Mouse (Mus musculus) heart, adult 18-20 months (tissue): ENCODE results near the gene Adamts15. TPM values are rescaled to one million over a fixed set of nuclear protein-coding genes. Genes with fewer than 3 reads are reported as not detected.

ENCODE experiments used
- DNase-seq, 2 experiments: peaks; one replicate each; pipeline ENCODE4 v3.0.0; 2021 to 2022; ENCODE audit warnings: mixed read lengths in 1 of 2
- long read RNA-seq, 2 experiments: library from polyadenylated mRNA; stranded (forward); transcript quantifications; one replicate each; pipeline ENCODE4 v2.0.0; 2021
- total RNA-seq, 2 experiments: library from RNA; stranded (reverse); gene quantifications; 2 replicates each; pipeline ENCODE4 v1.2.3; 2021

The Adamts15 gene
- 1 to 10 TPM; 4.8 to 5.9 TPM for total RNA-seq
- long read RNA-seq, experiment 1, full-length matches to known transcripts: 3 of 7 reads
- long read RNA-seq, experiment 1, partial matches to known transcripts: 4 of 7 reads
- long read RNA-seq, experiment 1, other reads (novel, unspliced or antisense): 0 of 7 reads
- long read RNA-seq, experiment 2, partial matches to known transcripts: 0 of 1 reads
- long read RNA-seq, experiment 2, other reads (novel, unspliced or antisense): 1 of 1 reads

DNA sequence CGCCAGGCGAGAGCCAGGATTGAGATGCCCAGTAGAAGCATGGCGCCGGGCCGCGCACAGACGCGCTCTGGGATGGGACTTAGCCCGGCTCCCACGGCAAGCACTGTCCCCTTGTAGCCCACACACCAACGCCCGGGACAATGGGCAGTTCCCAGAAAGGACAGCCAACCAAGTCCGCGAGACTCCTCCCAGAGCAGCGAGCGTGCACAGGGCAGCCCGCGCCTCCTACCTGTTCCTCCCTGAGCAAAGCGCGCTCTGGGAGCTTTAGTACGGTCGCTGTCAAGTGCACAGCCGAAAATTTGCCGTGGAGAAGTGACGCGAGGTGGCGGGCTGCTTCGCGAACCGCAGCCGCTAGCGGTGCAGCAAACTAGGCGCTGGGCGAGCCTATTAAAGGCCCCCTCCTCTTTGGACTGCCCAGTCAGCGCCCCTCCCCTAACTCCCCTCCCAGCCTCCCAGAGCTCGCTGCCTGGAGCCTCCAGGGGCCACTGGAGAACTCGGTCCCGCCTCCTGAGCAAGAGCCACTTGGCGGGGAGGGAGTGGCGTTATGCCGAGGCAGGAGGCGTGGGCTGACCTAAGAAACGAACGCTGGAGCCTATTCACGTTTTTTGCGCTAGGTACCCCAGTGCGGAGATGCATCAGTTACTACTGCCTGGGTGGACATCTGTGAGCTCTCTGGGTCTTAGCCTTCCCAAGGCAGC lies at the start of gene Adamts15:
Gene Adamts15, minus strand, starts transcription at position 256 of the 698 bp plus-strand sequence.
- DNase-seq: peak; percentile 82 to 84

DNA sequence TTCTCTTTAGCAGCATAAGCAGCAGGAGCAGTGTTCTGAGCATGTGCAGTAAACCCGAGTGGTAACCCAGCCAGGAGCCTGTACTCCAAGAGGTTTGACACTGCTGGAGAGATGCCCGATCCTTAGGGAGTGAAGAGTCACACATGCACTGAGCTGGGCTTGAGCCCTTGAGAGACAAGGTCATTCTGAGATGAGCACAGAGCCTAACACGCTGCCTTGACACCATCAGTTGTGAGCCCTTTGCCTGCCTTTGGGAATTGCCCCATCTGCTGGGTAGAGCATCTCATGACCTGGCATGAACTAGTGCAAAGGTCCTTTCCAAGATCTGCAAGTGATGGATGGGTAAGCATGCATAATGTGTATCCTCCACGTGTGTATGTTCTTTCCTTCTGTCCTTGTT lies 49.7 kb upstream of the Adamts15 start:
- peak in 1 of 2 experiments; percentile 5 for DNase-seq

DNA sequence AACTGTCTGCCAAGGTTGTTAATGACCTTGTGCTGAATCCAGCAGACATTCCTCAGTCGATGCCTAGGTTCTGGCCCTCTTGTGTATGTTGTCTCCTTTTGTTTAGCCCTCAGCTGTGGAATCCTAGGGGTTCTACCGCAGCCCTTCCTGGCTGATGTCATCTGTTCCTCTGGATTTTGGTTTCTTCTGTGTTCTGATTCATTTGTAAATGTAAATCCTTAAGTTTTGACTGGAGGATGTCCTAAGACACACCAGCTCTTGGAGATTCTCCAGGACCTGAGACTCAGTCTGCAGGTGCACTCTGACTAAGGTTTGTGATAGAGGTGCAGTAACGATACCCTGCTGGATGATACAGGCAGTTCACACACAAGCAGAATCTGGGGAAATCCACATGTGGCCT lies 47.7 kb upstream of the Adamts15 start:
- DNase-seq: no peak

DNA sequence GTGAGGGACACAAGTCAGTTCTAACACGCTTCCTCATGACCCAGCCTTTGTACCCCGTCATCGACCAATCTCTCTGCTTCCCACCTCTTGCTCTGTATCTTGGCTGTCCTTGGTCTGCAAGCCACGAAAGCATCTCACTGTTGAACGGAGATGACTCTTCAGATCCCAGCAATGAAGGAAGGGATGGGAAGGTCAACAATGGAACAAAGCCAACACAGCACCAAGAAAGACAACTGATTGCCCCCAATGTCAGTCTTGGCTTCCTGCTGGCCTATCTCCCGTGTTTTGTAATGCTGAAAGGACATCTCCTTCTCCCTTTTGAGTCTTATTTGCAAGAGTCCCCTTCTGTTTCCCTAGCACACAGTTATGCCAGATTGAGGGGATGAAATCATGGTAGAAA lies 45.9 kb upstream of the Adamts15 start:
- DNase-seq: no peak

DNA sequence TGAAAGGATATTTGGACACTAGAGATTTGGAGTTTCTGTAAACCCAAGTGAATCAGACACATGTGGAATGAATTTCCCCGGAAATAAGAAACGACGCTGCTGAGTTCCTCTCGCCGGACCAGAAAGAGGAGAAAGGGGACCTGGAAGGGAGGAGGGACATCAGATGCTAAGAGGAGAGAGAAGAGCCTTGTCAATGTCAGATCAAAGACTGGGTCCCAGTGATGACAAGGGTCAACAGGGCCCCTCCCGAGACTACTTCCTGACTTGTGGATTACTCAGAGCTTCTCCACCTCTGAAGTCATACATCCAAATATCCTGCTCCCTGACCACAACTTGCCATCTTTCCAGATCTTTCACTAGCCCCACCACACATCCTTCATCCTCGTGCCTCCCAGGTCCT lies 44.6 kb upstream of the Adamts15 start:
- DNase-seq: no peak

DNA sequence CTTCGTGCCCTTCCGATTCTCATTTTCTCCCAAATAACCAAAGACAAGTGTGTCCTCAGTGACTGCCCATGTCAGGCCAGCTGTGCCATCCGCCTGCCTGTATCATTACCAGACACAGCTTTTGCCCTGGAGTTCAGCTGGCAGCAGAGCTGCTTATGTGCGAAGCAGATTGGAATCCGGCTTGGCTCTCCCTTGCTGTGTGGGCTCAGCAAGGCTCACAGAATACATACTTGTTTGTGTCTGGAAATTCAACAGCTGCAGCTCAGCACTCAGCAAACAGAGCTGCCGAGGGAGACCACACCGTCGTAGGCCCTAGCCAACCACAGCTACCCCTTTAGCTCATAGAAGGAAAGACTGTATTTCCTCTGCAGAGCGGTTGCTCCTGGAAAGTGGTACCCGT lies 42.4 kb upstream of the Adamts15 start:
- peak; percentile 33 to 35 for DNase-seq

DNA sequence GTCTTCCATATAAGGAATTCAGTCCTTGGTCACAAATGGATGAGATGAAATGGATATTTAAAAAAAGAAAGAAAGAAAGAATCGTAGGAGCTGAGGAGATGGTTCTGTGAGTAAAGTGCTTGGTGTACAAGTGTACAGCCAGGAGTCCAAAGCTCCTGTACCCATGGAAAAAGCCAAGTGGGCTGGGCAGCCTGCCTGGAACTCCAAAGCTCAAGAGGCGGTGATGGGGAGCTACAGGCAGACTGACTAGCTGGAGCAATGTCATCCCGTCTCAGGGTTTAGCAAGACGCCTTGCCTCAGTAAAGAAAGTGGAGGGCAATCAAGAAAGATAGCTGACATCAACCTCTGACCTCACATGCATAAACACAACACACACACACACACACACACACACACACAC lies 41.5 kb upstream of the Adamts15 start:
- DNase-seq: peak; percentile 56 to 59

DNA sequence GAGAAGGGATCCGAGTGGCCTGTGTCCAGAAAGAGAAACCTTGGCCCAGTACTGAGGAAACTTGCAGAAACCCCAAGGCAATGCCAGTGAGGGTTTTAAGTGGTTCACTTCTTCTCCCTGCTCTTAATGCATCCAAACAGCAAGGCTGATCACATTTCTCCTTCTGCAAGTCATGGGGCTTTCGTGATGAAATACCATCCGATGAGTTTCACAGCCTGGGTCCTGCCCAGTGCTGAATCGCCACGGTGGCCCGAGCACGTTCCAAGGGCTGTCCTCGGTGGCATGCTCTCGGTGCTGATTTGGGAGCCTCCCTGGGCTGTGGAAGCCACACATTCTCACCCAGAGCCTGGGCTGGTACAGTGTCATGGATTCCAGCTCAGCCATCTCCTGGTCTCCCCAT lies 33.0 kb upstream of the Adamts15 start:
- no peak for DNase-seq

DNA sequence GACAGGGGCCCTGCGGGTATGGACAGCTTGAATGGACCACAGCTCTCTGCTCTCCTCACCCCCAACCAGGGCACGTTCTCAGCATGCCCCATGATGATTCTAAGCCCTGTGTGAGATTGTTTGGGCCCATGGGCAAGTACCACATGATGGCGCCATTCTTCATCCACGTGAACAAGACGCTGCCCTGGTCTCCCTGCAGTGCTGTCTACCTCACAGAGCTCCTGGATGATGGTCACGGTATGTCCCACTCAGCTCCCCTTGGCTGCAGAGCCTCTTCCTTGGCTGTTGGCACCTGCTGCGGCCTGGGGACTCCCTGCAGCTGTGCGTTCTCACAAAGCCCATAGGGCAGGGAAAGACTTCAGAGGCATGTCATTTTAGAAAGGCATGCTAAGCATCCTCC lies 31.0 kb upstream of the Adamts15 start:
- no peak for DNase-seq

DNA sequence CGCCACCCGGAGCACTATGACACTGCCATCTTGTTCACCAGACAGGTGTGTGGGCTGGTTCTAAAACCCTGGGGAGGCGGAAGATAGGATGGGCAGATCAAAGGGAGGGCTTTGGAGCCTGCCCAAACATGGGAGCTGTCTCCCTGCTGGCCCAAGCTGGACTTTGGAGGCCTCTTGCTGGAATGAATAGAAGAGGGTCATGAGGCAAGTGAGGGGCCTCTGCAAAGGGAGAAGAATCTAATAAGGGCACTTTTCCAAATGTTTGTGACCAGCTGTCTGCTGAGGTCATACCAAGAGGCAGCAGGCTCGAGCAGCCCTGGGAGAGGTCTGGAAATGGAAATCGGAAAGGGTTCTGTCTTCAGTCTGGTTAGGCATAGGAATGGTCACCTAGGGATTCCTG lies 29.2 kb upstream of the Adamts15 start:
- peak in 1 of 2 experiments; percentile 20 for DNase-seq

DNA sequence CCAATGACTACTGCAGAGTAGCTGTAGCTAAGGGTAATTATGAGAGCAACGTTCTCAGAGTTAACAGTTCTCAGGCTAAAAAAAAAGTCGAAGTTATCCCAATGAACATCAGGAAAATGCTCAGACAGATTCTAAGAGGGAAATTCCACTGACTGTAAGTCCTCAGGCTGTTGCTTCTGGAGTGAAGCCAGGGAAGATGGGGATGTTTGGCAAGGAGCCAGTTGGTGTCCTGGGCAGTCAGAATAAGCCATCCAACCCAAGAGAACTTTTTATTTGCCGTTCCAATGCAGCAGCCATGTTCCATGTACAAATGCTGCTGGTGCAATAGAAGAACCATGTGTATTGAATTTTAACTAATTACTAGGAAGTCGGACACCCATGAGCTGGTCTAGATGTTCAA lies 28.3 kb upstream of the Adamts15 start:
- peak in 1 of 2 experiments; percentile 21 for DNase-seq

DNA sequence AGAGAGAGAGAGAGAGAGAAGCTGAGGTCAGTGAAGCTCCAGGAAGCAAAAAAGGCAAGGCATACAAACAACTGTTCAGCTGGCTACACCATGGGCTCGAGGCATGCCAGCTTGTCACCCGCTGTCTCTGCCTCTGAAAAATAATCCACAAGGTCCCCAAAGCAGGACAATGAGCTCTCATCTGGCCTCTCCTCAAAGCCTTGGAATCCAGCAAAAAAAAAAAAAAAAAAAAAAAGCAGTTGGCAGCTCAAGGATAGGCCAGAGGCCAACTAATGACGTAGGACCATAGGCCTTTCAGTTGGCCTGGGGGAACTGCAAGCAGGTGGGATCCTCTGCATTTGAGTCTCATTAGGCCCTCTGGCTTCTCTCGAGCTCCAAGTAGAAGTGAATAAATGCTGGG lies 27.7 kb upstream of the Adamts15 start:
- no peak for DNase-seq

DNA sequence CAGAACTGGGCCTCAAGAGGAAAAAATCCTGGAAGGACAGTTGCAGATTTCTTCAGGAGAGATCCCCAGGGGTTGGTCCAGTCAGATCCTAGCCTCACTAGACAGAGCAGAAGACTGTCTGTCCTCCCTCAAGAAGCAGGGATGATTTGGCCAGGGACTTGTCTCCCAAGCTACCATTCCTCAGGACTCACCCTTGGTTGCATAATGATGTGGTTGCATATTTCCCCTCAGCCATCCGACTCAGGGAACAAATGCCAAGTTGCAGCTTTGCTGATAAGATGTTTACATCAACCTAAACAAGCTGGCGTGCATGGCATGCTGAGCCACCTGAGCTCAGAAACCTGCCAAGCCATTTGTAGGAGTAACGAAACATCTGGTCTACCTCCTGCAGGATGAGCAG lies 27.2 kb upstream of the Adamts15 start:
- DNase-seq: no peak

DNA sequence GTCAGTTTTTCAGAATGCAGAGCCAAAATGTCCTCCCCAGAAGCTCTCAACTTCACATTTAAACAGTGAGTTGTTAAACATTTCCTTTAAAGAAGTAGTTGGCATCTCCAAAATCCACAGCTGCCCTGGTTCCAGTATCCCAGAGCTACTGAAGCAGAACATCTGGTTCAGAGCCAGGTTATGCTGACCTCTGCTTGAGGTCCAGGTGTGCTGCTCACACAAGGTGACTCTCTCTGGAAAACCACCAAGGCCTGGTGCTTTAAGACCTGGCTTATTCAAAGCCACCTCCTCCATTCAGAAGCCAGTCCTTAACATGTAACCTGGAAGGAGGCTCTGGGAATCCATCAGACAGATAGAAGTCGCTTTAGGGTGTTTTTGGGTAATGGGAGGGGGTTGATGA lies 23.0 kb upstream of the Adamts15 start:
- no peak for DNase-seq

DNA sequence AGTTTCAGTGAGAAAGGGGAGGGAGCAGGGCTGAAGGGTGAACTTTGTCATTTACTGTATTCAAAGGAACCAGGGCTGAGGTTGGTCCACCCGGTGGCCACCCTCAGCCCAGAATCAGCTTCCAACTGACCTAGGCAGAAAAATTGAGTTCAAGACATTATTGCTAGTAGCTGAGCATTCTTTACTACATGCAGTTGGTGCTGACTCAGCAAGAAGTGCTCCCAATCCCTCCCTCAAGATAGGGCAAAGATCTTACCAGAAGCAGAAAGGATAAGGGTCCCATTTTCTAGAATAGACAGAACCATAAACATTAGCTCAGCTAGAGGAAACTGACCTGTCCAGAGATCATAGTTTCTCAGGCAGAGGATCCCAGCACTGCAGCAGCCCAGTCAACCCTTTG lies 22.0 kb upstream of the Adamts15 start:
- DNase-seq: no peak

DNA sequence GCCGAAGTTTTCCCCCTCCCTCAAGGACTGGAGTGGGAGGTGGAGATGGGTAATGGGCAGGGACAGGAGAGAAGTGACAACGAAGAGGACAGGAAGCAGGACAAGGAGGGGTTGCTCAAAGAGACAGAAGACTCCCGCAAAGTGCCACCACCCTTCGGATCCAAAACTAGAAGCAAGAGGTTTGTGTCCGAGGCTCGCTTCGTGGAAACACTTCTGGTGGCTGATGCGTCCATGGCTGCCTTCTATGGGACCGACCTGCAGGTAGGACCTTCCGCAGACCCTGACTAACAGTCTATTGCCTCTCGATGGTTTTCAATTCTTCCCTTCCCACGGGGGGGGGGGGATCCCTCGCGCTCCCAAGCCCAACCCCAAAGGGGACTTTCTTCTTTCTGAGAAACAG lies 21.1 kb upstream of the Adamts15 start:
- no peak for DNase-seq

DNA sequence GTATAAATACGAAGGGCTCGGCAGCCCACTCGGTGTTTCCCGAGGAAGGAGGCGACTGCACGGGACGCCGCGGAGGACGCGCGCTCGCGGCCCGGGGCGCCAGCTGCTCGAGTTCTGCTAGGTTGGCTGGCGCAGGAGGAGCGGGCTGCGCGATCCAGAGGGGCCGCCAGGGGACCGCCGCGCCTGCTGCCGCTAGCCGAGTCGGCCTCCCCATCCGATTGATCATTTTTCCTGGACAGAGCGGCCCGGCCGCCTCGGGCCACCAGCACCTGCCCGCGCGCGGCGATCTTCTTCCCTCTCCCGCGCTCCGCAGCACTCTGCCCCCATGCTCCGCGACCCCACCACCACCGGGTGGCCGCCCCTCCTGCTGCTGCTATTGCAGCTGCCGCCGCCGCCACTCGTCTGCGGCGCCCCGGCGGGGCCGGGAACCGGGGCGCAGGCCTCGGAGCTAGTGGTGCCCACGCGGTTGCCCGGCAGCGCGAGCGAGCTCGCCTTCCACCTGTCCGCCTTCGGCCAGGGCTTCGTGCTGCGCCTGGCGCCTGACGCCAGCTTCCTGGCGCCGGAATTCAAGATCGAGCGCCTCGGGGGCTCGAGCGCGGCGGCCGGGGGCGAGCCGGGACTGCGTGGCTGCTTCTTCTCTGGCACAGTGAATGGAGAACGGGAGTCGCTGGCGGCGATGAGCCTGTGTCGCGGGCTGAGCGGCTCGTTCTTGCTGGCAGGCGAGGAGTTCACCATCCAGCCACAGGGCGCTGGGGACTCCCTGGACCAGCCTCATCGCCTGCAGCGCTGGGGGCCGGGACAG lies 20.5 kb upstream of the Adamts15 start, which contains the start of gene Adamts8:
Gene Adamts8, plus strand, starts transcription at position 51 of the 802 bp plus-strand sequence.
- DNase-seq: peak in 1 of 2 experiments; percentile 28

DNA sequence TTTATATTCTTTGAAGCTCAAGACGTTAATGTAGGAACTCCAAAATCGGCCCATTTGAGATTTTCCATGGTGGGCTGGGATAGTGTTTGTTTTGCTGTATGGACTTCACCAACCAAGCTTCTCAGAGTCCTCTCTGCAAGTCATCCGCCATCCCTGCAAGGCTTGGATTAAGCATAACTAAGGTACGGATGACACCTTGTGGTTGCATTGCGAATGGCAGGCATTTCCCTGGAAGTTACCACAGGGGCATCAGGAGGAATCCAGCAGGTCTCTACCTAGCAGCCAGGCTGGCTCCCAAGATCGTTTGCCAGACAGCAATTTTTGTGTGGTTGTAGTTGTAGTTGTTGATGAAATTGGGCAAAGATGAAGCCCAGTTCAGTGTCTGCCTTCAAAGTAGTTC lies 18.1 kb upstream of the Adamts15 start:
- DNase-seq: peak; percentile 82 to 96

DNA sequence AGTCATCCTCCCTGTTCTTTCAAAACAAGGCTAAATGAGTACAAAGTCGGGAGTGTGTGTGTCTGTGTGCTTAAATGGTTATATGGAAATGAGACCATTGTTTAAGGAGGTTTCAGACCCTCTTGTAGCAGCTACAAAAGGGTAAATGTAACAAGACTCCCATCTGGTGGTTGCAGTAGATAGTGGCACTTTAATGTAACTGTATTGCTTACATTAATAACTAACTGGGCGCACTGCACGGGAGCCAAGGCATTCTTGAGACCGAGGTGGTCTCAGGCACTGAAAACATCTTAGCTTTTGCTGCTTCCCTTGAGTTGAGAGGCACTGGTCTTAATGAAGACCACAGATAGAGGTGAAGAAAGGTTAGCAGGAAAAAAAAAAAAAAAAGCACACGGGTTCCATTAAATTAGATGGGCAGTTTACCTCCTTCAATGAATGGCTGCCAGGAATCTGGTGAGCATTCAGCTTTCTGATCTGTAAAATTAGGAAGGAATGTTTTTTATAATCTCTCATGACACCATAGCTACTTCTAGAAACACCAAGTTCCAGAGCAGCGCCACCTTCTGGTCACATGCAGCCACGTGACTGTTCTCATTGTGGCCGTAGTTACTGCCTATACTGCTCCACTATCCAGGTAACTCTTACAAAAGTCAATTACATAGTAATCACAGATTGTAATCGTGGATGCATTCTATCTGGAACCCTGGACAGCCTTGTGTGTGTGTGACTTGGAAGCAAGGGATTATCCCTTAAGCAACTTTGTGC lies 14.6 kb upstream of the Adamts15 start:
- DNase-seq: peak; percentile 34 to 75

DNA sequence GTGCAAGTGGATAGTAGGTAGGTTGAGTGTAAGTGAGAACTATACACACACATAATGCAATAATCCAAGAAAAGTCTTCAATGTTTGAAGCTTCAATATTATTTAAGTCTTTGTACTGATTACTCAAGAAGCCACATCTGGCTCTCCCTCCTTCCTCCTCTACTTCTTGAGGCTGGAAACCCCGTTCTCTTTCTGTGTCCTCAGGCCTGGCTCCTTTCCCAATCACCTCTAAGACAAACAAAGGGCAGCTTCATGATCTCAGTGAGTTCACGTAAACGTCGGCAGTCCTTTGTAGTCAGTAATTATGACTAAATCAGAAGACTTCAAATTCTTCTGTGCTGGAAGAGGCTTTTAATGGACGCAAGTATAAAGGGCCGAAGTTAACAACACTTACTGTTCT lies 12.6 kb upstream of the Adamts15 start:
- DNase-seq: no peak

DNA sequence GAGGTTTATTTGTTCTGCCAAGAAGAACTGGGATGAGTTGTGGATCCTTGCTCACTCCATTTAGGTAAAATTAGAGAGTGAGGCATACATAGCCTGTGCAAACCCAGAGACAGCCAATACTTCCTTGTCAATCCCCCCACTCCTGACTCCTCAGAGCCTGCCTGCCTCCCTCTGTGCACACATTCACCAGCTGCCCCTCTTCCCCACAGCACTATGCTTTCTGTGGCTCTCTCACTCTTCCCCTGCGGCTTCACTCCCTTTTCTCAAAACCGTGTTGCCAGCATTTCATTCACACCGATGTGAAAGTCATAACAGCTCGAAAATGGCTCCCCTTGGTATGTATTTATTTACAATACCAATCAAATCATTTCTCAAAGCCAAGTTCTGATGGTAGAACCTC lies 10.1 kb upstream of the Adamts15 start:
- no peak for DNase-seq

DNA sequence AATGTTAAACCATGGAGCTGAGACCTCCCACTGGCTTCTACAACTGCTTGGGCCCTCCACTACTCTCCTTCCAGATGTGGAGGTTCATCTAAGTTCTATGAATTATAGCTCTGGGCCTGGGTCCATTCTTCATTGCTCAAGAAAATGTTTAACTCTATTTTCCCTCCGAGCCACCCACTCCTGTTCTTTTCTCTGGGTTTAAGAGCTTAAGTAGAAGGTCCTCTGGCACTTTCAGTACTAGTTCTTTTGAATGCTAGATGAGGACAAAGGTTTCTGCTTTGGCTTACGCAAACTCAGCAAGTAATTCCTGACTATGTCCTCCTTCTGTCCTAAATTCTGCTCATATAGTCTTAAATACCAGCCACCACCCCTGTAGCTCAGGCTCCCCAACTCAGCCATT lies 6.5 kb upstream of the Adamts15 start:
- DNase-seq: no peak
